Mouse (Mus musculus): ENCODE measurements around the gene Ehd3. TPM values are rescaled to one million over a fixed set of nuclear protein-coding genes. Genes with fewer than 3 reads are reported as not detected.
"Not testable (repeated sequence)": the region's sequence is repeated elsewhere in the genome, so short reads cannot be mapped to it uniquely, and the experiment has no call there.

Gene Ehd3
- polyA plus RNA-seq, 1 experiment from 2014 or later, result 4.0 TPM

DNA sequence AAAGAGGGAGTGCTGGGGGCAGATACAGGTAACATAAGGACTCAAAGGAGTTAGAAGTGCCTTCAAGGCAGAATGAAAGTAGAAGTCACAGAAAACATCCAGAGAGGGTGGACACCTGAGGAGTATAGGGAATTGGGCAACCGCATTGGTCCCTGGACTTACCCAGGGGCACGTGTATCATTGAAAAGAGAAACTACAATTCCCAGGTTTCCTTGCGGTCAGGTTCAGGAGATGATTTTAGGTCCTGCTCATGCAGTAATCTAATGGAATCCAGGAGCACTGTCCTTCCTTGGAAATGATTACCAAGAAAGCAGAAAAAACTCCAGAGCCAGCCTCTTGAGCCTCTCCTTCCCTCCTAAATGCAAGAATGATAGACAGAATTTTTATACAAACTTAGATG, 29.5 kb downstream of the Ehd3 start:
- no peaks in the 10 kb centered on the region for H3K4me1 ChIP-seq (ENCODE audit: control insufficient read depth, insufficient read depth, low read length)
- ATAC-seq (ENCODE audit: low read depth), result no peak
- 84% methylated on average over 3 of the region's 3 CpGs for whole genome bisulfite sequencing

DNA sequence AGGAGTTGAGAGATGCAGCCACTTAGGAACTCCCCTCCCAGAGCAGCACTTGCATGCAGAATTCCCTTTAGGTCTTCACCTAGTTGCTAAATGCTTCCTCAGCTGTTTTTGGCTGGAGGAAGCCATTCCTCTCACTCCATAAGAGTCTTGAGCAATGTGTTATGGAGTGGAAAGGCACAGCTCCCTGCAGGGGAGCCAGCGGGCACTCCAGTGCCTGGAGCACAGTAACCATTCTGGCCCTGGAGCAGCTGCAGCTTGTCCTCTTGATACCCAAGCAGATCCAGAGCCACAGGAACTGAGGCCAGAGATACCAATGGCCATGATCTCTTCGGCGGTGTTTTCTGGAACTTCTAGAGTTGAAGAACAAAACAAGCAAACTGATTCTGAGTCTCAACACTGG, 32.7 kb downstream of the Ehd3 start:
- 94% methylated on average over 3 of the region's 3 CpGs for WGBS
- ATAC-seq (ENCODE audit: low read depth) (no peak), DNase-seq (ENCODE audit: low spot score) (no peak)
- no peak overlapping the region for H3K4me2 ChIP-seq (ENCODE audit: low read depth, low read length)
- H3K4me1 ChIP-seq (ENCODE audit: control insufficient read depth, insufficient read depth, low read length), result no peaks in the 10 kb centered on the region
- no peaks in the 10 kb centered on the region for H3K27me3 ChIP-seq (replicated peaks; ENCODE audit: control insufficient read depth, insufficient read depth, low read length)
- no peak overlapping the region for H3K27ac ChIP-seq (replicated peaks; ENCODE audit: low read depth, low read length)
- H3K9ac ChIP-seq (ENCODE audit: low read depth, low read length), result no peak overlapping the region
- H3K36me3 ChIP-seq (ENCODE audit: control insufficient read depth, insufficient read depth, low read length), result no peaks in the 10 kb centered on the region
- H3K4me3 ChIP-seq (ENCODE audit: low read depth, low read length), result no peak overlapping the region
- no peaks in the 10 kb centered on the region for H3K9me3 ChIP-seq (ENCODE audit: control insufficient read depth, low read length)

More for the DNA sequence above, 29.5 kb downstream of the Ehd3 start:
- no peak overlapping the region for H3K27ac ChIP-seq (replicated peaks; ENCODE audit: low read depth, low read length)
- no peaks in the 10 kb centered on the region for H3K9me3 ChIP-seq (ENCODE audit: control insufficient read depth, low read length)
- no peak for DNase-seq (ENCODE audit: low spot score)
- H3K36me3 ChIP-seq (ENCODE audit: control insufficient read depth, insufficient read depth, low read length), result no peaks in the 10 kb centered on the region
- no peaks in the 10 kb centered on the region for H3K27me3 ChIP-seq (replicated peaks; ENCODE audit: control insufficient read depth, insufficient read depth, low read length)
- no peak overlapping the region for H3K4me2 ChIP-seq (ENCODE audit: low read depth, low read length)
- no peak overlapping the region for H3K9ac ChIP-seq (ENCODE audit: low read depth, low read length)
- H3K4me3 ChIP-seq (ENCODE audit: low read depth, low read length), result no peak overlapping the region

DNA sequence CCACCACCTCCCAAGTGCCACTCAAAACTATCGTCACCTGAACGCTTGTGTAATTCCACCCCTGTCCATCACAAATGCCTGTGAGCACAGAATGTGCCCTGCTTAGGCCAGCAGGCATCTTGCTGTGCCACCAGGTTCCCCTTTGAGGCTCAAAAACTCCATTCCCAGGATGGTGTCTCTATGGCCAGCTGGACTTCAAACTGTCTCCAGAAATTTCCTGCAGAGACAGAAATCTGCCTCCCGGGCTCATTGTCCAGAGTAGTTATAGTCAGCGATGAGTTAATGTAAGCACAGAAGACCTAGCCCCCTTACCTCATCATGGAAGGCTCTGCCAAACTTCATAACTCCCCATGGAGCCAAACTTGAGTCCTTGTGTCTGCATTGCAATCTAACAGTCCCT, 33.3 kb downstream of the Ehd3 start:
- no peaks in the 10 kb centered on the region for H3K9me3 ChIP-seq (ENCODE audit: control insufficient read depth, low read length)
- H3K4me1 ChIP-seq (ENCODE audit: control insufficient read depth, insufficient read depth, low read length), result no peaks in the 10 kb centered on the region
- H3K4me2 ChIP-seq (ENCODE audit: low read depth, low read length), result no peak overlapping the region
- no peaks in the 10 kb centered on the region for H3K36me3 ChIP-seq (ENCODE audit: control insufficient read depth, insufficient read depth, low read length)
- WGBS, result 85% methylated on average over 4 of the region's 4 CpGs
- H3K27ac ChIP-seq (replicated peaks; ENCODE audit: low read depth, low read length), result no peak overlapping the region
- H3K27me3 ChIP-seq (replicated peaks; ENCODE audit: control insufficient read depth, insufficient read depth, low read length), result no peaks in the 10 kb centered on the region
- no peak overlapping the region for H3K9ac ChIP-seq (ENCODE audit: low read depth, low read length)
- ATAC-seq (ENCODE audit: low read depth), result no peak
- no peak for DNase-seq (ENCODE audit: low spot score)
- no peak overlapping the region for H3K4me3 ChIP-seq (ENCODE audit: low read depth, low read length)

DNA sequence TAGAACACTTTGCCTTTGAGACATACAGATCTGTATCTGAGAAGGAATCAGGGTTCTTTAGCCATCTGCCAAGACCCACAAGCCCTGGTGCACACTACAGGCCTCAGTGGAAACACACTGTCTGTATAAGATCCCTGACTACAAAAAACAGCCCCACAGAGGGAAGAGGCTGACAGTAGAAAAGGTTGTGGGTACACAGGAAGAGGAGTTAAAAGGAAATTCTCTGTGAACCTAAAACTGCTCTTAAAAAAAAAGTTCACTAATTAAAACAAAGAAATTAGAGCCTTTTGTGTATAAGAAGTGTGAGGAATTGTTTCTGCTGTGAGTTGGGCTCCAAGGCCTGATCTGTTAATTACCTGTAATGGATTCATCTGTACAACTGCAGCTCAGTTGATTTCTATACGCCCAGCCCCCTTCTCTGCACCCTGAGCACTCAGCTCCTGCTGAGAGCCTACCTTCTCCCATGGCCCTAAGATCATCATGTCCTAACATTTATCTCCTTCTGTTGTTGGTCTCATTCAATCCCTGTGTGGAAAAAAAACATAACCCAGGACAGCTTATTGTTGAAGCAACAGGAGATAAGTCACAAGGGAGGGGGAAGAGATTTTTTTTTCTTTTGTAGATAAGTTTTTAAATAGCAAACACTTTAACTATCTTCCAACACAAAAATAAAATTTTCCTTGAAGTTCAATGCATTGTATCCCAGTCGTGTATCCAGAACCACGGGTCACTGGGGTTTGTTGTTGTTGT, 35.3 kb downstream of the Ehd3 start:
- WGBS, result 48% methylated on average over 3 of the region's 3 CpGs
- ATAC-seq (ENCODE audit: low read depth) (no peak), DNase-seq (ENCODE audit: low spot score) (no peak)
- Histone ChIP-seq H3K4me2 (ENCODE audit: low read depth, low read length) (no peak overlapping the region), H3K9me3 (ENCODE audit: control insufficient read depth, low read length) (no peaks in the 10 kb centered on the region), H3K4me1 (ENCODE audit: control insufficient read depth, insufficient read depth, low read length) (no peaks in the 10 kb centered on the region), H3K27me3 (replicated peaks; ENCODE audit: control insufficient read depth, insufficient read depth, low read length) (no peaks in the 10 kb centered on the region), H3K36me3 (ENCODE audit: control insufficient read depth, insufficient read depth, low read length) (no peaks in the 10 kb centered on the region), H3K4me3 (ENCODE audit: low read depth, low read length) (no peak overlapping the region), H3K27ac (replicated peaks; ENCODE audit: low read depth, low read length) (no peak overlapping the region), H3K9ac (ENCODE audit: low read depth, low read length) (no peak overlapping the region)

DNA sequence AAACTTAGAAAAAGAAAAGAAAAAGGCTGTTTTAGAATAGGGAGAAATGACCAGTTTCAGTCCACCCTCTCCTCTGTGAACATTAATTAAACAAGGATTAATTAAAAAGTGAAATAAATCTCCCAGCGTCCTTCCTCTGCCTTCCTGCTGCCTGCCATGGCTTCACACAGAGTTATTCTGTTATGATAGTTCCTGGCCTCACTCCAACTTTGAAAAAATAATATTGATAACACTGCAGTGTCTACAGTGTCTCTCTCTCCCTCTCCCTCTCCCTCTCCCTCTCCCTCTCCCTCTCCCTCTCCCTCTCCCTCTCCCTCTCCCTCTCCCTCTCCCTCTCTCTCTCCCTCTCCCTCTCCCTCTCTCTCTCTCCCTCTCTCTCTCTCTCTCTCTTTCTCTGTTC, 35.9 kb downstream of the Ehd3 start:
- H3K27me3 ChIP-seq (replicated peaks; ENCODE audit: control insufficient read depth, insufficient read depth, low read length); DNase-seq (ENCODE audit: low spot score); H3K9me3 ChIP-seq (ENCODE audit: control insufficient read depth, low read length); H3K27ac ChIP-seq (replicated peaks; ENCODE audit: low read depth, low read length); H3K4me2 ChIP-seq (ENCODE audit: low read depth, low read length); H3K9ac ChIP-seq (ENCODE audit: low read depth, low read length); H3K4me3 ChIP-seq (ENCODE audit: low read depth, low read length); H3K4me1 ChIP-seq (ENCODE audit: control insufficient read depth, insufficient read depth, low read length); H3K36me3 ChIP-seq (ENCODE audit: control insufficient read depth, insufficient read depth, low read length); ATAC-seq (ENCODE audit: low read depth): not testable (repeated sequence)
- 42% methylated on average over 1 of the region's 1 CpGs for WGBS

DNA sequence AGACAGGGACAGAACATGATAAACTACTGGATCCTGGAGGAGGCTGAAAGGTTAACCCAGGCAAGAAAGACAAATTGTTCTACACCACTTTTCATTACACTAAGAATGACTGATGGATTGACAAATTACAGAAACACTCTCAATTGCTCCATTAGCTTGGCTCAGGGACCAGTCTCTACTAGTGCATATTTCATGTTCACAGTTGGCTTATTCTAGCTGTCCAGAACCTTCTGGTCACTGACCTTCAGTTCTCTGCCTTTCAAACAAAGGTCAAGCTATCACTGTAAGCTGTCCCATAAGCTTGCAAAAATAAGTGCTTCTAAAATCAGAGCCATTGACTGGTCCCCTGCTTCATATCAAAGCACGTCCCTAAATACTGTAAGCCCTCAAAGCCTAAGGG, 39.0 kb downstream of the Ehd3 start:
- no peaks in the 10 kb centered on the region for H3K9me3 ChIP-seq (ENCODE audit: control insufficient read depth, low read length)
- no peaks in the 10 kb centered on the region for H3K36me3 ChIP-seq (ENCODE audit: control insufficient read depth, insufficient read depth, low read length)
- H3K9ac ChIP-seq (ENCODE audit: low read depth, low read length), result no peak overlapping the region
- no peak overlapping the region for H3K4me3 ChIP-seq (ENCODE audit: low read depth, low read length)
- WGBS, result 75% methylated on average over 1 of the region's 1 CpGs
- no peaks in the 10 kb centered on the region for H3K27me3 ChIP-seq (replicated peaks; ENCODE audit: control insufficient read depth, insufficient read depth, low read length)
- no peak overlapping the region for H3K27ac ChIP-seq (replicated peaks; ENCODE audit: low read depth, low read length)
- no peak overlapping the region for H3K4me2 ChIP-seq (ENCODE audit: low read depth, low read length)
- ATAC-seq (ENCODE audit: low read depth) (no peak), DNase-seq (ENCODE audit: low spot score) (no peak)
- no peaks in the 10 kb centered on the region for H3K4me1 ChIP-seq (ENCODE audit: control insufficient read depth, insufficient read depth, low read length)

DNA sequence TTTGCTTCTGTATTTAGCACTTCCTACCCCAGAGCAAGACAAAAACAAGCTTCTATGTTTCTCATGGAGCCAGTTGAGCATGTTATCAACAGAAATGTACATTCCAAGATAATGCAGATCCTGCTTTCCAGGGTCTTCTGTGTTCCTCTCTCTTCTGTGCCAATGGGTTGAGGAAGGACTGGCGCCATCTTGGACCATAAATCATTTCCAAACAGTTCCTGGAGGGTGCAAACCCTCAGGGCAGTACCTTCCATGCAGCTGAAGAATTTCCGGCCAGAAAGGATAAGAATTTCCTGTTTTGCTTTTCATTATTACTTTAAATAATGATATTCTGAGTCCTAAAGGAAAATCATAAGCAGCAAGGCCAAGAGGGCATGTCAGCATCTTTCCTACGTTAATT, 41.7 kb downstream of the Ehd3 start:
- H3K27ac ChIP-seq (replicated peaks; ENCODE audit: low read depth, low read length), result no peak overlapping the region
- no peaks in the 10 kb centered on the region for H3K36me3 ChIP-seq (ENCODE audit: control insufficient read depth, insufficient read depth, low read length)
- no peaks in the 10 kb centered on the region for H3K27me3 ChIP-seq (replicated peaks; ENCODE audit: control insufficient read depth, insufficient read depth, low read length)
- no peak overlapping the region for H3K4me2 ChIP-seq (ENCODE audit: low read depth, low read length)
- no peaks in the 10 kb centered on the region for H3K4me1 ChIP-seq (ENCODE audit: control insufficient read depth, insufficient read depth, low read length)
- no peak overlapping the region for H3K4me3 ChIP-seq (ENCODE audit: low read depth, low read length)
- DNase-seq (ENCODE audit: low spot score), result no peak
- no peaks in the 10 kb centered on the region for H3K9me3 ChIP-seq (ENCODE audit: control insufficient read depth, low read length)
- H3K9ac ChIP-seq (ENCODE audit: low read depth, low read length), result no peak overlapping the region
- ATAC-seq (ENCODE audit: low read depth), result no peak
- WGBS, result 67% methylated on average over 3 of the region's 3 CpGs

DNA sequence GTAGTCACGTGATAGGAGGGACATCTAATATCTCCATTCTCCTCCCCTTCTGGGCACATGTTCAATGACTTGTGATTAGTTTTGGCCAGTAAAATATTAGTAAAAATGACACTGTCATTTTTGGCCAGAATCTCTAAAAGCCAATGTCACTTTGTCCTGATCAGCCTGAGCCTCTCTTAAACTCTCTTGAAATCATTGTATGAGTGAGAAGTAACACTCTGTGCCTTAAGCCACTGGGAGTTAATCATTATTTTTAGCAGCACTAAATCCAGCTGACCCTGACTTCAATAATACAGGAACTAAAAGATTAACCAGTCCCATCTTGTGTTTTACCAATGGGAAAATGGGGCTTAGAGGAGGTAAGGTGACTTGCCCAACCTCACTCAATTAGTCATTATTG, 43.5 kb downstream of the Ehd3 start:
- WGBS, result 87% methylated on average over 1 of the region's 1 CpGs

DNA sequence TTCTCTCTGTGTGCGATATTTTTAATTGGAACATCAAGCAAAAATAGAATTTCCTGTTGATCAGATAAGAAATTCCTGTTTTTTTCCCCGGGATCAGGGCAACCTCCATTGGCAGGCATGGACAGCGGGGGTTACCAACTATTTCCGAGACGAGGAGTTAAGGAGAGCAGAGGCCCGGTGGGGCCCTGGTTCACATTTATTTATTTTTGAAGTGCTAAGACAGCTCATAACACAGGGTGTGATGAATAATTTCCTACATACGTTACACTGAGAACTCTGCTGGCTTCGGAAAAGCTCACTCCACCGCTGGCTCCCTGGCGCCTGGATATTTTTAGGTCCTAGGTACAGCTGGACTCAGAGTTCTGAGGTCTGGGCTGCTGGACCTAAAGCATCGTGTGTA, 49.1 kb downstream of the Ehd3 start:
- Histone ChIP-seq H3K27me3 (replicated peaks; ENCODE audit: control insufficient read depth, insufficient read depth, low read length) (no peaks in the 10 kb centered on the region), H3K4me1 (ENCODE audit: control insufficient read depth, insufficient read depth, low read length) (no peaks in the 10 kb centered on the region), H3K27ac (replicated peaks; ENCODE audit: low read depth, low read length) (no peak overlapping the region), H3K4me3 (ENCODE audit: low read depth, low read length) (no peak overlapping the region), H3K4me2 (ENCODE audit: low read depth, low read length) (no peak overlapping the region), H3K36me3 (ENCODE audit: control insufficient read depth, insufficient read depth, low read length) (no peaks in the 10 kb centered on the region), H3K9ac (ENCODE audit: low read depth, low read length) (no peak overlapping the region), H3K9me3 (ENCODE audit: control insufficient read depth, low read length) (0 out of 2 replicates have a peak, but pooled peaks cover 4% of the 10 kb centered on the region)
- ATAC-seq (ENCODE audit: low read depth) (no peak), DNase-seq (ENCODE audit: low spot score) (no peak)
- 75% methylated on average over 11 of the region's 11 CpGs for WGBS

More for the DNA sequence above, 43.5 kb downstream of the Ehd3 start:
- H3K9me3 ChIP-seq (ENCODE audit: control insufficient read depth, low read length), result no peaks in the 10 kb centered on the region
- H3K27ac ChIP-seq (replicated peaks; ENCODE audit: low read depth, low read length), result no peak overlapping the region
- H3K4me3 ChIP-seq (ENCODE audit: low read depth, low read length), result no peak overlapping the region
- H3K4me2 ChIP-seq (ENCODE audit: low read depth, low read length), result no peak overlapping the region
- no peak for ATAC-seq (ENCODE audit: low read depth)
- no peaks in the 10 kb centered on the region for H3K27me3 ChIP-seq (replicated peaks; ENCODE audit: control insufficient read depth, insufficient read depth, low read length)
- no peak overlapping the region for H3K9ac ChIP-seq (ENCODE audit: low read depth, low read length)
- H3K4me1 ChIP-seq (ENCODE audit: control insufficient read depth, insufficient read depth, low read length), result no peaks in the 10 kb centered on the region
- H3K36me3 ChIP-seq (ENCODE audit: control insufficient read depth, insufficient read depth, low read length), result no peaks in the 10 kb centered on the region
- DNase-seq (ENCODE audit: low spot score), result no peak
